Mouse (Mus musculus) layer of hippocampus, postnatal 36 days (tissue): ENCODE results near the gene Lat2. TPM values are rescaled to one million over a fixed set of nuclear protein-coding genes. Genes with fewer than 3 reads are reported as not detected.
A peak's percentile ranks its signal among the peaks of the same experiment; 100 is the strongest.
"Not testable (repeated sequence)": the region's sequence is repeated elsewhere in the genome, so short reads cannot be mapped to it uniquely, and the experiment has no call there.

Experiments
- DNase-seq, 2 experiments: peaks; one replicate each; pipeline ENCODE4 v3.0.0; 2022
- total RNA-seq, 2 experiments: library from RNA; stranded (reverse); gene quantifications; 2 replicates each; pipeline ENCODE4 v1.2.3; 2021

Lat2 gene
- total RNA-seq, result 1 to 10 TPM; 3.4 to 3.7 TPM

GRCm38 (mm10) chr5:134614802-134615201 is at the start of gene Lat2:
TSS of gene Lat2 (minus strand) at chr5:134615025.
- DNase-seq, result no peak

- no peak for DNase-seq
Observed at GRCm38 (mm10) chr5:134656708-134657107, 41.9 kb upstream of the Lat2 start.

- DNase-seq, result no peak
Observed at GRCm38 (mm10) chr5:134652015-134652414, 37.2 kb upstream of the Lat2 start.

DNA sequence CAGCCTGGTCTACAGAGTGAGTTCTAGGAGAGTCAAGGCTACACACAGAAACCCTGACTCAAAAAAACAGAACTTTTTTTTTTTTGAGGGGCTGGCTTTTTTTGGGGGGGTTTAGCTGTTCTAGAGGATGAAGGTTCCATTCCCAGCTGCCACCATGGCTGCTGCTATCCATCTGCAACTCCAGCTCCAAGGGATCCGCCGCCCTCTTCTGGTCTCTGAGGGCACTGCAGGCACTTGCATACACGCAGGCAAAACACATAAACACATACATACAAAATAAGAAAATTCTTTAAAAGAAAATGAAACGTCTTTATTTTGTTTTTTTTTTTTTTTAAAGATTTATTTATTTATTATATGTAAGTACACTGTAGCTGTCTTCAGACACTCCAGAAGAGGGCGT is 36.1 kb upstream of the Lat2 start:
- DNase-seq, result no peak

DNA sequence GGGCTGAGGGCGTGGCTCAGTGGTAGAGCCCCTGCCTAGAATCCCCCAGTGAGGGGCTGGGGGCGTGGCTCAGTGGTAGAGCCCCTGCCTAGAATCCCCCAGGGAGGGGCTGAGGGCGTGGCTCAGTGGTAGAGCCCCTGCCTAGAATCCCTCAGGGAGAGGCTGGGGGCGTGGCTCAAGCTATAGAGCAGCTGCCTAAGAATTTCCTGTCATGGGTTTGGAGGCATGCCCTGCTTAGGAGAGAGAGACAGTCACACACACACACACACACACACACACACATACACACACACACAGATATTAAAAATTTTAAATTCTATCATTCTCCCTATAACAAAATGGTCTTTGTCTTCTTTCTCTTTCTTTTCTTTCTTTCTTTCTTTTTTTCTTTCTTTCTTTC is 34.2 kb upstream of the Lat2 start:
- not testable (repeated sequence) for DNase-seq

- no peak for DNase-seq
Observed at GRCm38 (mm10) chr5:134647394-134647793, 32.6 kb upstream of the Lat2 start.

- DNase-seq, result no peak
Observed at GRCm38 (mm10) chr5:134646461-134646860, 31.6 kb upstream of the Lat2 start.

- DNase-seq, result no peak
Observed at GRCm38 (mm10) chr5:134644643-134645118, 29.9 kb upstream of the Lat2 start.

- DNase-seq, result no peak
Observed at GRCm38 (mm10) chr5:134644121-134644520, 29.3 kb upstream of the Lat2 start.

DNA sequence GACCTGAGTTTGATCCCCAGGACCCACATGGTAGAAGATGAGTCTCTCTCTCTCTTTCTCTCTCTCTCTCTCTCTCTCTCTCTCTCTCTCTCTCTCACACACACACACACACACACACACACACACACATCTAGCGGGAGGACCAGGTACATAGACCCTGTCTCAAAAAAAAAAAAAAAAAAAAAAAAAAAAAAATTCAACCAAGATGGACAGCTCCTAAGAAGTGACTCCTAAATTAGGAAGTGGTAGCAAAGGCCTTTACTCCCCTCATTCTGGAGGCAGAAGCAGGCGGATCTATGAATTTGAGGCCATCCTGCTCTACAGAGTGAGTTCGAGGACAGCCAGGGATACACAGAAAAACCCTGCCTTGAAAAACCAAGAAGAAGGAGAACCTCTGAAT is 25.5 kb upstream of the Lat2 start:
- DNase-seq, result no peak

GRCm38 (mm10) chr5:134639269-134639682 is 24.5 kb upstream of the Lat2 start, which contains the start of gene Eif4h:
TSS of gene Eif4h (minus strand) at chr5:134639490.
- peak; percentile 96 to 98 for DNase-seq

DNA sequence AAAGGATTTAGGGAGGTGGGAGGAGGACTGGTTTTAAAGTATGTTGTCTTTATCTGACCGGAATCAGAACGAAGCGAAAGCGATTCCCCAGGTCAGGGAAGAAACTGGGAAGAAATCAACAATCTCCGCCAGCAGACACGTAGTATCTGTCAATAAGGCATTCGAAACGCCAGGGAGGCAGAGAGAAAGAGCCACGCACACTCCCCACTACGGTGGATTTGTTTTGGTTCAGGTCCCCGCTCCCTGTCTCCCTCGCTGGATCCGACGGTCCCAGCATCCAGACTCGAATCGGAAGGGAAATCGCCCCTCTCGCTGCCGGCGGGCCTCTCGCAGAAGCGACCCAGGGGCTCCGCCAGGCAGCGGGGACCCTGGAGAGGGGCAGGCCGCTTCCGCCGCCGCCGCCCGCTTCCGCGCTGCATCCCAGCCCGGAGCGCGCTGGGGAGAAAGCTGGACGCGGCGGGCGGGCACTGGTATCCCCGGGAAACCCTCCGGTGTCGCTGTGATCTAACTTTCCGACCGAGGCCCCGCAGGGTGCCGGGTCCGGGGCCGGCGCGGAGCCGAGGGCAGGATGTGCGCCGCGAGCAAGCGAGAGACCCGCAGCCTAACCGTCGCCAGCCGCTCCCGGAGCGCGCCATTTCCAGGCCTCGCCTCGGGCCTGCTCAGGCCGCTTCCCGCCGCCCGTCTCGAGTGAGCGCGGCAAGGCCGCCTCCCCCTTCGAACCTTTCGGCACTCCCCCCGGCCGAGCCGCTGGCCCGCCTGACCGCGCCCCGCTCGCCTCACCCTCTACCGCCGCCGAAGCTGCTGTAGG is 23.8 kb upstream of the Lat2 start:
- DNase-seq, result peak in 1 of 2 experiments; percentile 18

GRCm38 (mm10) chr5:134637820-134638367 is 23.1 kb upstream of the Lat2 start:
- no peak for DNase-seq

DNA sequence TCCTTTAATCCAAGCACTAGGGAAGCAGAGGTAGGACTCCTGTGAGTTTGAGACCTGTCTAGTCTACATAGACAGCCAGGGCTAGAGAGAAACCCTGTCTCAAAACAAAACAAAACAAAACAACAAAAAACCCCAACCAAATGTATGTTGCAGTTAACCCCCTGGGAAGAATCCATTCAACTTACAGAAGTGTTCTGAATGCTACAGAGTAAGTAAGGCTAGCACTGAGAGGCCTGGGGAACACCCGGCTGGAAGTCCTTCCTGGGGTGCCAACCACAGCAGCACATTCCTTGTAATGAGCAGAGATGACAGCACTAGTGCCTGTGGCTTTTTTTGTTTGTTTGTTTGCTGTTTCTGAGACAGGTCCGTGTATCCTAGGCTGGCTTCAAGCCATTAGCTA is 18.0 kb upstream of the Lat2 start:
- DNase-seq, result no peak

DNA sequence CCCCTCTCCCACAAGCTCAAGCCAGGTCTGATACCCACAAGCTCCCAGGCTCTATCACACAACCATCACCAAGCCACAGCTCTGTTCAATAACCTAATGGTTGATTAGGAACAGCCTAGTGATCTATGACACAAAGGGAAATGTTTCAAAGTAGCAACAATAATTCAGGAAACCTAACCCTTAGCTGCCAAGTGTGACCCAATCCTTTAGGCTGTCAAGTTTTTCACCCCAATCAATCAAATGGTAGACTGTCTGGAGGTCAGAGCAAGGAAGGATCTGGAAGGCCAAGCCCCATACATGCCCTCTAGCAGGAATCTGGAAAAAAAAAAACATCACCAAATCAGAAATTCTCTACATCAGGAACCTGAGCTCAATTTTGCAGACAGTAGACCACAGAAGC is 16.0 kb upstream of the Lat2 start:
- no peak for DNase-seq

- DNase-seq, result no peak
Observed at GRCm38 (mm10) chr5:134629508-134629907, 14.7 kb upstream of the Lat2 start.

- DNase-seq, result peak; percentile 77 to 78
Observed at GRCm38 (mm10) chr5:134622069-134622468, 7.2 kb upstream of the Lat2 start.

DNA sequence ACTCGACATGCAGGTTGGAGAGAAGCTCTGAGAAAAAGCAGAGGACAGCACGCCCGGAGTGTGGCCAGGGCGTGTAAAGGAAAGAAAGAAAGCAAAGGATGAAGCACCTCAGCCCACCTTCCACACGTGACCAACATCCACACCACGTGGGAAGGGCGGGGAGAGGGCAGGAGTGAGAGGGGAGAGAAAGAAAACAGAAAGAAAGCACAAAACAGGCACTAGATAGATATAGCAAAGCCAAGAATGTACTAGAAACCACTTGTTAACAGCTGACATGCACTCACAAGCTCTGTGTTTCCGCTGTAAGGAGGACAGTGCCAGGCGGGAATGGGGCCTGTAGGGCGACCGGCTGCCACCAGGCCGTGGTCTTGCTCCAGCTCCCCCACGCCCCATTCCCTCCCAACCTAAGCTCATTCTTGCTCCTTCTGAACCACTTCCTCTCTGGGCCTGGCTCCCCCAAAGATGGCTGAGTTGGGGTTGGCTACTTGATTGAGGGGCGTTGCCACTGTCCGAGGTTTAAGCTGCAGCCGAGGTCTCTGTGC is 6.3 kb upstream of the Lat2 start:
- DNase-seq, result no peak

DNA sequence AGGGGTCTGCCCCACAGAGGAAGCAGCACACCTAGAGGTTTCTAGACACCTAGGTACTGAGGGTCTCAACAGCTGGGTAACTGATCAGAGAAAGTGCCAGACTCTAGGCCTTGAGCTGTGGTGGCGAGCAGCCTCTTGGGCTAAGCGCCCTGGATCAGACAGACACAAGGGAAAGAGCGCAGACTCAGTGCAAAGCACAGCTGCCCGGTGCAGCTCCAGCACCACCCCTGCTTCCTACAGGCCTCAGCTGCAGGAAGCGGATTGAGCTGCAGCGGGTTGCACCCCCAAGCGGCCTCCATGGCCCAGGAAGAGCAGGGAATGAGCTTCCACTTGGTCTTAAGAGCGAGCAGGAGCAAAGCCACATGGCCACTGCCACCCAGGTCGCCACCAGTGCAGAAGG is 5.6 kb upstream of the Lat2 start:
- no peak for DNase-seq

DNA sequence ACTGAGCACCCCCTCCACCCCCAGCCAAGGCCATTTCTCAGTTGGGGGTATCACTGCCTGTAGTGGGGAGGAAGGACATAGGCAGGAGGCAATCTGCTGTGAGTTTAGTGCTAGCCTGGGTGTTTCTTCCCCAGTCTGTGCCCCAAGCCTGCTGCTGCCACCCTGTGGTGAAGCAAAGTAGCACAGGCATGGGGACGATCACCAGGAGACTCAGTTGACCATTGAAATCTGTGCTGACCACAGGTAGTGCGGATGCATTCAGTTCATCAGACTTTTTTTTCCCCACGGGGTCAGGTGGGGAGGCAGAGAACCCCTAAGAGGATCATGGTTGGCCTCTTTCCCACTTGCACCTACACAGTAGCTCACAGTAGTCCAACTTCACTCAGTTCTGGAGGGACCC is 2.2 kb upstream of the Lat2 start:
- DNase-seq, result peak; percentile 55 to 58

- DNase-seq, result no peak
Observed at GRCm38 (mm10) chr5:134615780-134616179, 955 bp upstream of the Lat2 start.

DNA sequence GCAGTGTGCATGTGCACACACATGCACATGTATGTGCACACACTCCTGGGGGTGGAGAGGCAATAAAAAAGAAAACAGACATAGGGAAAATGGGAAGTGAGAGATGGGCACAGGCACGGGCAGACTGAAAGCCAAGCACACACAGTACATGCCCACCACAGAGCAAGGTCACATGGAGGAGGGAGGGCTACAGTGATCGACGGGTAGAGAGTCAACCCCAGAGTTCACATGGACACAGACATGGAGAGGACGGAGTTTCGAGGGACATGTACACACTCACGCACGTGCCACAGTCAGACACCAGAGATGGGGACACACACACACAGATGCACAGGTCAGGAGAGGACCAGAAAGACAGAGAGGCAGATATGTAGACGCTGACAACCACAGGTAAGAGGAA is 555 bp upstream of the Lat2 start:
- DNase-seq, result no peak

- no peak for DNase-seq
Observed at GRCm38 (mm10) chr5:134614296-134614695, 529 bp downstream of the Lat2 start.

DNA sequence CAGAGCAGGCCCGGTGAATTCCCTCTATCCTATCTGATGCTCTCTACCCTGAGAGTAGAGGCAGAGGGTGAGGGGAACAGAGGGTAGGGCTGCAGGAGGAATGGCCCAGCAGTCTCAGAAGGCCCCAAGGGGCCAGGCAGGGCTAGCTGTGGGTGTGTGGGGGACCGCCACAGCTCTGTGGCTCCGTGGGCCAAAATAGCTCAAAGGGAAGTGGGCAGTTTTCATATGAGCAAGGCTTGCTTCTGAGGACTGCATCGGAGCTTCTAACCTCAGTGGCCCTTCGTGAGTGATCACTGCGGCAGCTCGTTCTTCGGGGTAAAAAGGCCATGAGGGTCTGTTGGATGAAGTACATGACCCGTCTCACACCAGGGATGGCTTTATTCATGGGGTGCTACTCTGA is 1.1 kb downstream of the Lat2 start:
- no peak for DNase-seq
